Mouse (Mus musculus): ENCODE data around the gene Slc35f1. TPM values are rescaled to one million over a fixed set of nuclear protein-coding genes. Genes with fewer than 3 reads are reported as not detected.

Gene Slc35f1
- polyA plus RNA-seq, 1 experiment from 2014 or later, result 0.93 TPM

GRCm38 (mm10) chr10:53006229-53007190, 316.2 kb downstream of the Slc35f1 start:
- H3K27me3 ChIP-seq (ENCODE audit: control insufficient read depth, insufficient read depth, low read depth, low read length), result no peaks in the 10 kb centered on the region
- WGBS, result 60% methylated on average over 1 of the region's 1 CpGs
- no peaks in the 10 kb centered on the region for H3K4me1 ChIP-seq (replicated peaks; ENCODE audit: control insufficient read depth, insufficient read depth, low read length)
- no peak overlapping the region for H3K9ac ChIP-seq (ENCODE audit: low read length)
- ATAC-seq (ENCODE audit: low read depth), result no peak
- H3K4me3 ChIP-seq (ENCODE audit: low read length), result no peak overlapping the region
- no peaks in the 10 kb centered on the region for H3K9me3 ChIP-seq (ENCODE audit: control insufficient read depth, low read length)
- no peak overlapping the region for H3K4me2 ChIP-seq (ENCODE audit: low read depth, low read length)
- H3K27ac ChIP-seq (ENCODE audit: low read length), result no peak overlapping the region
- no peaks in the 10 kb centered on the region for H3K36me3 ChIP-seq (ENCODE audit: control insufficient read depth, insufficient read depth, low read length)

DNA sequence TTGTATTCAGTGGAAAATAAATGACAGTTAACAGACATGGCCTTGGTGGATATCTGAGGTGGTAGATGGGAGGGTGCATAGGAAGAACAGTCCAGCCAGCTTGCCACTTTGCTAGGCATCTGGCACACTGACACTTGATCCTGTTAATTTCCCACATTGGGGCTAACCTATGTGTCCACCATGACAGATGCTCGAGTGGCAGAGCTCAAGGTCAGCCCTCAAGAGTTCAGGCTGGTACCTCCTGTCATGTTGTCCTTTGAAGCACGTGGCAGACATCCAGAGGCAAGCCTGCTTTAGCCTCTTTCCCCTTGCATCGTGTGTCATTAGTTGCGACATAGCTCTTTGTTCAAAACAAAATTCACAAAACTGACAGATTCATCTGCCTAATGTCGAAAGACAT, 323.5 kb downstream of the Slc35f1 start:
- 52% methylated on average over 5 of the region's 5 CpGs for WGBS
- Histone ChIP-seq H3K36me3 (ENCODE audit: control insufficient read depth, insufficient read depth, low read length) (no peaks in the 10 kb centered on the region), H3K4me2 (ENCODE audit: low read depth, low read length) (no peak overlapping the region), H3K4me3 (ENCODE audit: low read length) (no peak overlapping the region), H3K9ac (ENCODE audit: low read length) (no peak overlapping the region), H3K27ac (ENCODE audit: low read length) (no peak overlapping the region), H3K9me3 (ENCODE audit: control insufficient read depth, low read length) (no peaks in the 10 kb centered on the region), H3K4me1 (replicated peaks; ENCODE audit: control insufficient read depth, insufficient read depth, low read length) (no peaks in the 10 kb centered on the region), H3K27me3 (ENCODE audit: control insufficient read depth, insufficient read depth, low read depth, low read length) (no peaks in the 10 kb centered on the region)
- ATAC-seq (ENCODE audit: low read depth), result no peak

- H3K9ac ChIP-seq (ENCODE audit: low read length), result no peak overlapping the region
- no peaks in the 10 kb centered on the region for H3K27me3 ChIP-seq (ENCODE audit: control insufficient read depth, insufficient read depth, low read depth, low read length)
- H3K4me3 ChIP-seq (ENCODE audit: low read length), result no peak overlapping the region
- H3K9me3 ChIP-seq (ENCODE audit: control insufficient read depth, low read length), result no peaks in the 10 kb centered on the region
- no peak overlapping the region for H3K27ac ChIP-seq (ENCODE audit: low read length)
- WGBS, result 49% methylated on average over 4 of the region's 4 CpGs
- H3K4me2 ChIP-seq (ENCODE audit: low read depth, low read length), result no peak overlapping the region
- H3K4me1 ChIP-seq (replicated peaks; ENCODE audit: control insufficient read depth, insufficient read depth, low read length), result no peaks in the 10 kb centered on the region
- no peaks in the 10 kb centered on the region for H3K36me3 ChIP-seq (ENCODE audit: control insufficient read depth, insufficient read depth, low read length)
- no peak for ATAC-seq (ENCODE audit: low read depth)
These were observed 338.1 kb downstream of the Slc35f1 start for GRCm38 (mm10) chr10:53028454-53028853.

GRCm38 (mm10) chr10:53035202-53035601, 344.9 kb downstream of the Slc35f1 start:
- ATAC-seq (ENCODE audit: low read depth), result no peak

DNA sequence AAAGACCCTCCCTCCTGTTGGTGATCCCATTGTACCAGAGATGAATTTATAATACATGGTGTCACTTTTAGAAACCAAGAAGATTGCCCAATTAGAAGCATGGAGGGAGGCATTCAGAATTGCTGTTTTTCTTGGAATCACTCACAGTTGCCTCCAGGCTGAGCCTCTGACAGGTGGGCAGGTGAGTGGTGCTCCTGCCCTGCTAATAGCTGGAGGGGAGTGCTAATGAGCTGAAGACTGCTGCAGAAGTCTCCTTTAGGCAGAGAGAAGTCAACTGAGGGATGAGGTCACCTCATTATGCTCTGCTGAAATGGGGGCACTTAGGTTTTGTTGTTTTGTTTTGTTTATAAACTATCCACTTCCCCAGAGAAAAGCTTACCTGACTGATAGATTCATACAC, 355.6 kb downstream of the Slc35f1 start:
- H3K9me3 ChIP-seq (ENCODE audit: control insufficient read depth, low read length), result no peaks in the 10 kb centered on the region
- H3K36me3 ChIP-seq (ENCODE audit: control insufficient read depth, insufficient read depth, low read length), result no peaks in the 10 kb centered on the region
- ATAC-seq (ENCODE audit: low read depth), result no peak
- no peak overlapping the region for H3K4me2 ChIP-seq (ENCODE audit: low read depth, low read length)
- H3K4me1 ChIP-seq (replicated peaks; ENCODE audit: control insufficient read depth, insufficient read depth, low read length), result no peaks in the 10 kb centered on the region
- no peaks in the 10 kb centered on the region for H3K27me3 ChIP-seq (ENCODE audit: control insufficient read depth, insufficient read depth, low read depth, low read length)
- H3K27ac ChIP-seq (ENCODE audit: low read length), result no peak overlapping the region
- H3K4me3 ChIP-seq (ENCODE audit: low read length), result no peak overlapping the region
- H3K9ac ChIP-seq (ENCODE audit: low read length), result no peak overlapping the region

More at GRCm38 (mm10) chr10:53035202-53035601, 344.9 kb downstream of the Slc35f1 start:
- Histone ChIP-seq H3K9ac (ENCODE audit: low read length) (no peak overlapping the region), H3K4me3 (ENCODE audit: low read length) (no peak overlapping the region), H3K4me1 (replicated peaks; ENCODE audit: control insufficient read depth, insufficient read depth, low read length) (no peaks in the 10 kb centered on the region), H3K27ac (ENCODE audit: low read length) (no peak overlapping the region), H3K36me3 (ENCODE audit: control insufficient read depth, insufficient read depth, low read length) (no peaks in the 10 kb centered on the region), H3K4me2 (ENCODE audit: low read depth, low read length) (no peak overlapping the region), H3K9me3 (ENCODE audit: control insufficient read depth, low read length) (no peaks in the 10 kb centered on the region), H3K27me3 (ENCODE audit: control insufficient read depth, insufficient read depth, low read depth, low read length) (no peaks in the 10 kb centered on the region)
- 18% methylated on average over 1 of the region's 1 CpGs for WGBS

GRCm38 (mm10) chr10:53052521-53052920, 362.2 kb downstream of the Slc35f1 start:
- Histone ChIP-seq H3K9me3 (ENCODE audit: control insufficient read depth, low read length) (no peaks in the 10 kb centered on the region), H3K27ac (ENCODE audit: low read length) (no peak overlapping the region), H3K4me1 (replicated peaks; ENCODE audit: control insufficient read depth, insufficient read depth, low read length) (no peaks in the 10 kb centered on the region), H3K36me3 (ENCODE audit: control insufficient read depth, insufficient read depth, low read length) (no peaks in the 10 kb centered on the region), H3K27me3 (ENCODE audit: control insufficient read depth, insufficient read depth, low read depth, low read length) (no peaks in the 10 kb centered on the region), H3K9ac (ENCODE audit: low read length) (no peak overlapping the region), H3K4me2 (ENCODE audit: low read depth, low read length) (no peak overlapping the region), H3K4me3 (ENCODE audit: low read length) (no peak overlapping the region)
- no peak for ATAC-seq (ENCODE audit: low read depth)

DNA sequence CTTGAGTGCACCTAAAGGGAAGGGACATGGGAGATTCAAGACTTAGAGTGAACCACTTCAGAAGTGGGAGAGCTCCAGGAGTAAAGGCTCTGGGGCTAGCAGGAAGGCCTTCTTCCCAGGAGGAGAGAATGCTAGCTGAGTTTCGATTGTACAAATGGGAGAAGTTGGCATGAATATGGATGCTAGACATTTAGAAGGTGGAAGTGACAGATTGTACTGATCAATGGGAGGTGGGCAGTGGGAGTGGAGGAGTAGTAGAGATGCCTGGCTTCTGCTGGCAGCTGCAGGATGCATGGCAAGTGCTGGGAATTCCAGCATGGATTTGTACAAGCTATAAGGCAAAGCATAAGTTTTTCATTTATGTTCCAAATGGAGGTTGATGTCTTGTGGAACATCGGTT, 370.4 kb downstream of the Slc35f1 start:
- Histone ChIP-seq H3K4me1 (replicated peaks; ENCODE audit: control insufficient read depth, insufficient read depth, low read length) (no peaks in the 10 kb centered on the region), H3K27ac (ENCODE audit: low read length) (no peak overlapping the region), H3K4me3 (ENCODE audit: low read length) (no peak overlapping the region), H3K27me3 (ENCODE audit: control insufficient read depth, insufficient read depth, low read depth, low read length) (no peaks in the 10 kb centered on the region), H3K36me3 (ENCODE audit: control insufficient read depth, insufficient read depth, low read length) (no peaks in the 10 kb centered on the region), H3K9ac (ENCODE audit: low read length) (no peak overlapping the region), H3K4me2 (ENCODE audit: low read depth, low read length) (no peak overlapping the region), H3K9me3 (ENCODE audit: control insufficient read depth, low read length) (no peaks in the 10 kb centered on the region)
- WGBS, result 69% methylated on average over 2 of the region's 2 CpGs
- no peak for ATAC-seq (ENCODE audit: low read depth)

DNA sequence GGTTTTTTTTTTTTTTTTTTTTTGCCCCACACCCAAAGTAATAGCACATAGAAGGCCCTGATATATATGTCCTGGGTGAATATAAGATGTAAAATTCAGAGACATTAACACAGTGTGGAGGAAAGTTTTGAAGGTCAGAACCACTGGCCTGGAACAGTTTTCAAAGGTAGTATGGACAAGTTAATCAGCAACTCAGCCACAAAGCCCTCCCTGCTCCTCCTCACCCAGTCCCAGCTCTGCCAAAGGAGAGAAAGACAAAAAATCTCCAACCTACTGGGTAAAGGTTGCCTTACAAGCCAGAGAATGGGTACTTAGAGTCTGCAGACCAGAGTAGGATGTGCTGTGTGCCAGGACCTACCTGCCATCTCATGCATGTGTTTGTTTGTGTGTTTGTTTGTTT, 372.4 kb downstream of the Slc35f1 start:
- Histone ChIP-seq H3K9ac (ENCODE audit: low read length) (no peak overlapping the region), H3K4me1 (replicated peaks; ENCODE audit: control insufficient read depth, insufficient read depth, low read length) (no peaks in the 10 kb centered on the region), H3K4me3 (ENCODE audit: low read length) (no peak overlapping the region), H3K27ac (ENCODE audit: low read length) (no peak overlapping the region), H3K4me2 (ENCODE audit: low read depth, low read length) (no peak overlapping the region), H3K36me3 (ENCODE audit: control insufficient read depth, insufficient read depth, low read length) (no peaks in the 10 kb centered on the region), H3K9me3 (ENCODE audit: control insufficient read depth, low read length) (no peaks in the 10 kb centered on the region), H3K27me3 (ENCODE audit: control insufficient read depth, insufficient read depth, low read depth, low read length) (no peaks in the 10 kb centered on the region)
- ATAC-seq (ENCODE audit: low read depth), result no peak

GRCm38 (mm10) chr10:53087811-53088210, 397.5 kb downstream of the Slc35f1 start:
- no peak for ATAC-seq (ENCODE audit: low read depth)
- no peak overlapping the region for H3K4me2 ChIP-seq (ENCODE audit: low read depth, low read length)
- no peak overlapping the region for H3K9ac ChIP-seq (ENCODE audit: low read length)
- H3K4me3 ChIP-seq (ENCODE audit: low read length), result no peak overlapping the region
- H3K36me3 ChIP-seq (ENCODE audit: control insufficient read depth, insufficient read depth, low read length), result no peaks in the 10 kb centered on the region
- 57% methylated on average over 1 of the region's 1 CpGs for WGBS
- H3K9me3 ChIP-seq (ENCODE audit: control insufficient read depth, low read length), result no peaks in the 10 kb centered on the region
- no peak overlapping the region for H3K27ac ChIP-seq (ENCODE audit: low read length)
- no peaks in the 10 kb centered on the region for H3K4me1 ChIP-seq (replicated peaks; ENCODE audit: control insufficient read depth, insufficient read depth, low read length)
- H3K27me3 ChIP-seq (ENCODE audit: control insufficient read depth, insufficient read depth, low read depth, low read length), result no peaks in the 10 kb centered on the region

Data from lung, embryonic 16.5 days (tissue).